Mouse (Mus musculus) heart, adult 8-10 months (tissue): ENCODE results near the gene Ankfn1. TPM values are rescaled to one million over a fixed set of nuclear protein-coding genes. Genes with fewer than 3 reads are reported as not detected.

Experiments
- DNase-seq: peaks from one replicate; pipeline ENCODE4 v3.0.0; 2022; ENCODE audit warnings: low spot score
- total RNA-seq, 4 experiments: library from RNA; stranded (reverse); gene quantifications; 2 replicates each; pipeline ENCODE4 v1.2.4; 2022

Gene Ankfn1
- total RNA-seq, 4 experiments from 2014 or later = not detected

DNA sequence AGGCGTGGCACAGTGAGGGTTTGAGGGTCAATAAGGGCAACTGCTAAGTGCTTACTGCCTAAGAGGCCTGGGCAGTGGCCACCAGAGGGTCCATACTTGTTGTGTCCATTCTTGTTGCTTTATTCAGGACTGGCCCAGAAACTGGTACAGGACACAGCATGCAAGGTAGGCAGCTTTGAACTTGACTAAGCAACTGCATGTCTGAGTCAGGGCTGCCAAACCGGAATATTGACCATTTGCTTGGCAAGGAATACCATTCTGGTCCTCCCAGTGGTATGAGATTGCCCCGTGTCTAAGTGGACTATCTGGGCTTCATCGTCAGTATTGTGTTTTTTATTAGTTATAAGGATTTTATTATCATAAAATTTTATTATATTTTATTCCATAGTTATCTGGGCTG lies 312.1 kb downstream of the Ankfn1 start:
- DNase-seq = no peak

- DNase-seq = no peak
Measured at GRCm38 (mm10) chr11:89462216-89462615, 315.2 kb downstream of the Ankfn1 start.

GRCm38 (mm10) chr11:89459437-89459836 lies 318.0 kb downstream of the Ankfn1 start:
- no peak for DNase-seq

DNA sequence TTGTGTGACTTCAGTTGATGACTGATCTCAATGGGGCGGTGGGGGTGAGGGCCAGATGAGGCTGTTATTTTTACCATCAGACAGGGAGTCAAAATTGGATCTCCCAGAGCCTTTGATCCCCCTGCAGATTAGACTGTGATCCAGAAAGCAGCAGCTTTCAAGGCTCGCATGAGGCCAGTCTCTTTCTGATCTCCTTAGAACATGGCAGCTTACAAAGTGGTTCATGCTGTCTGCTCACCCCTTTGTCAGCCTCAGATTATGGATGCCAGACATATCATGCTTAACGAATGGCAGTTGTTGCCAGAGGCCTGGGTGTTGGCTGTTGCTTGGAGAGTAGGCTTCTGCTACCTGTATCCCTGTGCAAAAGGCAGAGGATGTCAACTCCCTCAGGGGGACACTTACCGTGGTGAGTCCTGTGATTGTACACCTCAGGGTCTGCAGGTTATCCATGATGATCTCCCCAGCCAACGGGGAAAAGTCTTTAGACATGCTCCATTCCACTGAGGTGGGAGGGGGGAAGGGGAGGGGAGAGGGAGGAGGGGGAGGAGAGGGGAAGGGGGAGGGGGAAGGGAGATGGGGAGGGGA lies 321.7 kb downstream of the Ankfn1 start:
- DNase-seq = no peak

GRCm38 (mm10) chr11:89454702-89455101 lies 322.8 kb downstream of the Ankfn1 start:
- no peak for DNase-seq

GRCm38 (mm10) chr11:89452862-89453261 lies 324.6 kb downstream of the Ankfn1 start:
- no peak for DNase-seq

DNA sequence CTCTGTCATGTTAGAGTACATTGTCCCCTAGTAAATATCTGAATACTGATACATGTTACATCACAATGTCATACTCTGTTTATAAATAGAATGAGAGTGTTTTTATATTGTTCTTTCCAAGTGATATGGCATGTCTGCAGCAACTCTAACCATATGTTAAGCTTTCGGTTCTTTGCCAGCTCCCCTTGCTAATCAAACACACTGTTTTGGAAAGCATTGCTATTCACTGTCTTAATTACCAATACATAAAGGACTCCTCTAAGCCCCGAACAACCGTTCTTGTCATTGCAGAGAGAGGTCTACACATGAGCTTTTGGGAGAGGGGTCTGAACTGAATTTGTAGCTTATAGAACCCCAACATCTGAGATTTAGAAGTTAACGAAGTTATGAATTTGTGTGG lies 327.0 kb downstream of the Ankfn1 start:
- DNase-seq = no peak

GRCm38 (mm10) chr11:89448986-89449385 lies 328.5 kb downstream of the Ankfn1 start:
- DNase-seq = no peak

- DNase-seq = no peak
Measured at GRCm38 (mm10) chr11:89447477-89447876, 330.0 kb downstream of the Ankfn1 start.

- no peak for DNase-seq
Measured at GRCm38 (mm10) chr11:89440566-89440965, 336.9 kb downstream of the Ankfn1 start.

GRCm38 (mm10) chr11:89424358-89424757 lies 353.1 kb downstream of the Ankfn1 start:
- DNase-seq = no peak

DNA sequence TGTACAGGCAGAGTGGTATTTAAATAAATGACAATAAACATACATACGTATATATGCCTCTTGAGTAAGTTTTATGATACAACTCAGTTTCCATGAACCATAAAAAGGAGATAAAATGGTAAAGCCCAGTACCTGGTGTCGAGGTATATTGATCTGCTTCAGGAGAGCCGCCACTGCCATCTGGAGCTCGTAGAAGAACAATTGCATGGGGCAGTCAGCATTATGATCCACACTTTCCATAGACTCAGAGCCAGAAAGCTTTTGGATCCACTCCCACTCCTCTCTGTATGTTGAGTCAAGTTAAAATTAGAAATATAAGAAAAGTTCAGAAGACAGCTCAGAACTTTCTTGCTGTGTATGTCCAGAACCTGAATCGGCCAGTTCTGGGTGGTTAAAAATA lies 354.8 kb downstream of the Ankfn1 start:
- DNase-seq = no peak

DNA sequence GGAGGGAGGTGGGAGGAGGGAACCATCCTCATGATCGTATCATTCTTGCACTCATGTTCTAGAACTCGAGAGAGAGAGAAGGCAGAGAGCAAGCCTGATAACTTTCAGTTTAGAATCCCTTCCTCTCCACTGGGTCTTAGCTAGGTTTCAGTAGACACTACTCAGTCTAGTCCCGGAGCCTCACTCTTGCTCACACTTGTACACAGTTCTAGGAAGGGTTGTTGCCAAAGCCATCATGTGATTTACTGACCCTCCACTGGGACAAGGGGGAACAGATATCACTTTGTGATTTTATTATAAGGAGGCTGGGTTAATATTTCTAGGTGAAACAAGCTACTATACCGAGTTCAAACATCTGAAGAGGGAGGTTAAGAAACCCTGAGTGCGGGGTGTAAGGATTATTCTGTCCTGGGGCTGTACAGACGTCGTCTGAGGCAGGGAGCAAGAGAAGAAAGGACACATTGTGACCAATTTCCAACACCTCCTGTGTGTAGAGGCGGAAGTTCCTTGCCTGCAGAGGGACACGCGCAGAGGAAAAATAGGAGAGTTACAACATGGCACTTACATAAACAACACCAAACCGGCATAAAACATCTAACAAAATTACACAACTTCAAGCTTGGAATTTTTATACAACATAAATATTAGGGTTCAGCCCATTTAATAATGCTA lies 356.6 kb downstream of the Ankfn1 start:
- no peak for DNase-seq

DNA sequence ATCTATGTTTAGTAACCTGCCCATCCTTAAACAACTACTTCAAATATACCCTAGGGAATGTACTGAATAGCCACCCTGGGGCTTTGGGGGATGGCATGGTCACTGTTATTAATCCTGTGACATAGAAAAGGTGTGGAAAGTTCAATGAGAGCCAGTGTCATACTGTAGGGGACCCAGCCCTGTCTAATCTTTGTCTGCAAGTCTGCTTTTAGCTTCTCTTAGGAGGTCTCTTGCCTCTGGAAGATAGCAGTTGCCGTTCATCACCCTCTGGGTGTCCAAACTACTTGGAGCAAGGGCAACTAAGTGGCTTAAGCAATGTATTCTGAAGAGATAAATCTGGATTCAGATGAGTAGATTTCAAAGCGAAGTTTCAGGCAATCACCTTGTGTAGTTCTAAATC lies 357.6 kb downstream of the Ankfn1 start:
- no peak for DNase-seq

DNA sequence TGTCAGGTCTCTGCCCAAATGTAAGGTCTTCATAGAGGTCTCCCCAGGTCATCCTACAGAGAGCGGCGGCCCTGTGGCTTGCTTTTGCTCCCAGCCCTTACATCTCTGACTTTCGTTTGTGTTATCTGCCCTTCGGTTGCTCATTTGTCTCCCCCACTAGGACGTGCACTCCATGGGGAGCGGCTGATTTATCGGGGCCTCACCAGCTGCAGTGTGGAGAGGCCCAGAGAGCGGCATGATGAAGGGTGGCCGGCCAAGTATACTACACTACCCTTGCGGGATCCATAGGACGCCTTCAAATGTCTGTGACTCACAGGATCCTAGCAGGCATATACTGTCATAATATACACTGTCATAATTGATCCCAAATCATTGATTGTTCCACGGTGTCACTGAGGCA lies 358.8 kb downstream of the Ankfn1 start:
- DNase-seq = no peak

- no peak for DNase-seq
Measured at GRCm38 (mm10) chr11:89416769-89417168, 360.7 kb downstream of the Ankfn1 start.

DNA sequence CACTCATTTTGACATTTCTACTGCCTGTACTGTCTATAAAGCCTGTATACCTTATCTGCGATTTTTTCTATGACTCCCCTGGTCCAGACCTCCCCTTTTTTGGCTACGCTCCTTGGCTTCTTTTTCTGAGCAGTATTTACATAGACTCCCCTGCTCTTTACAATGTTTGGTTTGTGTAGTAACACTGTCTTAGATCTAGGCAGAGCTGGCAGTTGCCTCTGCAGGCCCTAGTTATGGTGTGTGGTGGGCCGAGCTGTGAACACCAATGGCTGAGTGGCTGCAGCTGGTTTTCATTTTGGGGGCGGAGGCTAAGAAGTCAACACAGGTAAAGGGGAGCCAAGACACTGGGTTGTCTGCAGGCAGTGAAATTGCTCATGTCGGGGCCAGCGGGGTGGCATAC lies 368.7 kb downstream of the Ankfn1 start:
- DNase-seq = no peak

- DNase-seq = no peak
Measured at GRCm38 (mm10) chr11:89404489-89404888, 373.0 kb downstream of the Ankfn1 start.

GRCm38 (mm10) chr11:89403436-89403835 lies 374.0 kb downstream of the Ankfn1 start:
- DNase-seq = no peak

DNA sequence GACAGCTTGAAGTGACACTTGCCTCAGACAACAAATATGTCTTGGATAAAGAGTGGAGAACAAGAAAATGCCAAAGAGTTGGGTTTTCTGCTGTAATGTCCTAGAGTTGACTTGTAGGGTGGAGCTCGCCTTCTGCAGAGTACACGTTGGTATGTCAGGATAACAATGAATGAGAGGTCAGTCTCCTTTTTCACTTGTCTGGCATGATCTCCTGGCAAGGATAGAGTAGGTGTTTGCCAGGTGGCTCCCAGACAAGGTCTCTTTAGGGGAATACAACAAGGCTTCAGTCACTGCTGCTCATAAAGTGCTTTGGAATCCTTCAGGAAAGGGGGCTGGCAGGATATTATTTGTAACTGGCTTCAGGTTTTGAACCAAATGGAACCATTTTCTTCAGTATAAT lies 388.6 kb downstream of the Ankfn1 start:
- DNase-seq = no peak

DNA sequence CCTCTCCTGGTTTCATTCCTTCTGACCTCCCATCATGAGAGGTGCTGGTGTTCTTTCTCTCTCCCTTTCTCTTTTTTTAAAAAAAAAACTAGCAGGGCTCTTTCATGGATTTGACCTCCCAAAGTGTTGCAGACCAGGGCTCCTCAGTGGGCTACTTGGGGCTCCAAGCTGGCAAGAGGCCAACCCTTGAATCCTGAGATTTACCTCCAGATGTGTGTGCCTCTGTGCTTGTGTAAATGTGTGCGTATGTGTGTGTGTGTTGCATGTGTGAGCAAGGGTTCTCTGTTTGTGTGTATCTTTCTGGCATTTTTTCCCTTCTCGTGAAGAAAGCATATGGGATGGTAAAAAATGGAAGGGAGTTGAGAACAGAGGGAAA lies 394.8 kb downstream of the Ankfn1 start:
- no peak for DNase-seq

DNA sequence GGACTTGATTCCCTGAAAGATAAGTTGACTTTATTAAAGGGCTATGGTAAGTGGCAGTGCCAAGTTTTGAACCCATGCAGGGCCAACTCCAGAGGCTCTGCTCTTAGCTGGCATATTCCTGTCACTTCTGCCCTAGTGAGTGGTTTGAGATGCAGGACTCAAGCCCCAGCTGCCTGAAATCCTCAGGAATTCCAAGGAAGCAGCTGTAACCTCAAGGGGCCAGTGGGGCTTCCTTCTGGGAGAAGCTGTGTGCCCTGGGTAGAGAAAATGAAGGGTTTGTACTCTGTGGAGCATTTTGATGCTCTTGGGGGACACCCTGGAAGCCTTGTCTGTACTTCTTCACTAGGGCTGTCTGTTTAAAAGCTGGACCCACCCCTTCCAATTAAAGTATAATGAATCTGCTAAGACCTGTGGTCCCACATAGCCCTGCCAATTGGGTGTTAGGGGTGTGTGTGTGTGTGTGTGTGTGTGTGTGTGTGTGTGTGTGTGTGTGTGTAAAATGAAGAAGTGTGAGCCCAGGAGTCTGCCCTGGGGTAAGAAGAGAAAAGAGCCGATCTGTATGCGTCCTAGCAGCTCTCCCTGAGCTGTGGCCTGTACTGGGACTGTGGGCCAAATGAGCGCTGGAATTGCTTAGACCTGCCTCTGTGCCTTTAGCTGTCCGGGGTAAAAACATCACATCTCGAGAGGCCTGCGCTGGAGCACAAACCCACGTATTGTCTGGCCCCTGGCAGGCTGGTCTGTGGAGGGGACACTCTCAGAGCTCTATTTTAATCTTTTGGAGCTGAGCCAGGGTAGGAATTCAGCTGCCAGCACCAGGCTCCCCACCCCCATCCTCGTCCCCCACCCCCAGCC lies 395.4 kb downstream of the Ankfn1 start:
- DNase-seq = no peak

- no peak for DNase-seq
Measured at GRCm38 (mm10) chr11:89370941-89371340, 406.5 kb downstream of the Ankfn1 start.
